Mouse (Mus musculus) midbrain, embryonic 10.5 days (tissue): ENCODE measurements around the gene Ubl5. TPM values are rescaled to one million over a fixed set of nuclear protein-coding genes. Genes with fewer than 3 reads are reported as not detected.
A peak's percentile ranks its signal among the peaks of the same experiment; 100 is the strongest.

Experiments
- DNase-seq: peaks from one replicate; pipeline ENCODE4 v3.0.0-alpha.2; 2017; ENCODE audit warnings: low spot score
- H3K27ac ChIP-seq: fragments of 300-500 bp; sonication (generic); replicated peaks from 2 replicates; pipeline ENCODE4 v1.5.1; 2016; ENCODE audit warnings: mild to moderate bottlenecking
- H3K27me3 ChIP-seq: fragments of 300-500 bp; sonication (generic); 2 replicates; pipeline ENCODE4 v1.6.1; 2016; ENCODE audit warnings: low read depth, mild to moderate bottlenecking; ENCODE audit not compliant: poor library complexity, severe bottlenecking
- H3K36me3 ChIP-seq: fragments of 300-500 bp; sonication (generic); 2 replicates; pipeline ENCODE4 v1.6.1; 2016; ENCODE audit warnings: mild to moderate bottlenecking, moderate library complexity
- H3K4me1 ChIP-seq: fragments of 300-500 bp; sonication (generic); 2 replicates; pipeline ENCODE4 v1.6.1; 2016
- H3K4me3 ChIP-seq: fragments of 300-500 bp; sonication (generic); 2 replicates; pipeline ENCODE4 v1.5.1; 2016; ENCODE audit warnings: mild to moderate bottlenecking, moderate library complexity
- H3K9me3 ChIP-seq: fragments of 300-500 bp; sonication (generic); replicated peaks from 2 replicates; pipeline ENCODE4 v1.6.1; 2016; ENCODE audit warnings: mild to moderate bottlenecking
- WGBS: fragments of 180-500 bp; shearing (Covaris S2); methylation state at CpG from one replicate; pipeline ENCODE4 v1.1.7; 2016; 5-methylcytosine and 5-hydroxymethylcytosine counted together
- polyA plus RNA-seq: library from polyadenylated mRNA; unstranded; fragments of >200 nt; fragmentation: Nextera tagmentation; extraction: Ambion mirVana; gene quantifications from 2 replicates; pipeline ENCODE4 v1.2.1, GENCODE M21; 2016

Ubl5 gene
- polyA plus RNA-seq, 1 experiment from 2014 or later: 381 TPM

- WGBS: 88% methylated on average over 2 of the region's 2 CpGs
- Histone ChIP-seq H3K27ac (peak overlapping the region; percentile 35; the same call in 1 of the 2 replicates), H3K4me1 (peaks cover 45% of the 10 kb centered on the region)
Measured at GRCm38 (mm10) chr9:20664366-20664765, 21.7 kb downstream of the Ubl5 start.

GRCm38 (mm10) chr9:20664982-20665637, 22.4 kb downstream of the Ubl5 start:
- H3K4me1 ChIP-seq: peaks cover 45% of the 10 kb centered on the region
- no peaks in the 10 kb centered on the region for H3K9me3 ChIP-seq
- WGBS: 85% methylated on average over 5 of the region's 5 CpGs
- H3K4me3 ChIP-seq: no peak overlapping the region
- DNase-seq: no peak
- no peaks in the 10 kb centered on the region for H3K27me3 ChIP-seq
- no peak overlapping the region for H3K27ac ChIP-seq
- peaks cover 55% of the 10 kb centered on the region for H3K36me3 ChIP-seq

More at GRCm38 (mm10) chr9:20664366-20664765, 21.7 kb downstream of the Ubl5 start:
- no peak overlapping the region for H3K4me3 ChIP-seq
- H3K27me3 ChIP-seq: no peaks in the 10 kb centered on the region
- peaks cover 63% of the 10 kb centered on the region for H3K36me3 ChIP-seq
- H3K9me3 ChIP-seq: no peaks in the 10 kb centered on the region
- DNase-seq: no peak

GRCm38 (mm10) chr9:20665925-20666324, 23.2 kb downstream of the Ubl5 start:
- 35% methylated on average over 8 of the region's 8 CpGs for WGBS
- DNase-seq: no peak

GRCm38 (mm10) chr9:20666510-20667034, 23.9 kb downstream of the Ubl5 start:
- Histone ChIP-seq H3K4me3 (no peak overlapping the region), H3K36me3 (peaks cover 41% of the 10 kb centered on the region), H3K4me1 (peaks cover 45% of the 10 kb centered on the region), H3K9me3 (no peaks in the 10 kb centered on the region), H3K27me3 (no peaks in the 10 kb centered on the region), H3K27ac (no peak overlapping the region)
- 11% methylated on average over 7 of the region's 7 CpGs for WGBS
- DNase-seq: no peak

More at GRCm38 (mm10) chr9:20665925-20666324, 23.2 kb downstream of the Ubl5 start:
- no peaks in the 10 kb centered on the region for H3K27me3 ChIP-seq
- H3K27ac ChIP-seq: no peak overlapping the region
- H3K4me3 ChIP-seq: no peak overlapping the region
- peaks cover 47% of the 10 kb centered on the region for H3K36me3 ChIP-seq
- no peaks in the 10 kb centered on the region for H3K9me3 ChIP-seq
- peaks cover 45% of the 10 kb centered on the region for H3K4me1 ChIP-seq

GRCm38 (mm10) chr9:20668065-20668464, 25.4 kb downstream of the Ubl5 start:
- no peaks in the 10 kb centered on the region for H3K27me3 ChIP-seq
- H3K36me3 ChIP-seq: peaks cover 26% of the 10 kb centered on the region
- H3K4me3 ChIP-seq: no peak overlapping the region
- no peaks in the 10 kb centered on the region for H3K9me3 ChIP-seq
- no peak for DNase-seq
- no peak overlapping the region for H3K27ac ChIP-seq
- WGBS: 92% methylated on average over 22 of the region's 22 CpGs
- H3K4me1 ChIP-seq: peaks cover 38% of the 10 kb centered on the region

GRCm38 (mm10) chr9:20672047-20672446, 29.4 kb downstream of the Ubl5 start:
- Histone ChIP-seq H3K36me3 (no peaks in the 10 kb centered on the region), H3K27me3 (no peaks in the 10 kb centered on the region), H3K4me3 (no peak overlapping the region), H3K9me3 (no peaks in the 10 kb centered on the region), H3K27ac (no peak overlapping the region), H3K4me1 (0 out of 2 replicates have a peak, but pooled peaks cover 3% of the 10 kb centered on the region)
- DNase-seq: no peak
- WGBS: 94% methylated on average over 16 of the region's 16 CpGs

GRCm38 (mm10) chr9:20677892-20678291, 35.2 kb downstream of the Ubl5 start:
- Histone ChIP-seq H3K27ac (no peak overlapping the region), H3K9me3 (peaks cover 5% of the 10 kb centered on the region; the same call in 1 of the 2 replicates), H3K36me3 (no peaks in the 10 kb centered on the region), H3K4me1 (peaks cover 24% of the 10 kb centered on the region), H3K4me3 (no peak overlapping the region), H3K27me3 (no peaks in the 10 kb centered on the region)
- WGBS: 97% methylated on average over 12 of the region's 12 CpGs
- DNase-seq: no peak

- Histone ChIP-seq H3K36me3 (no peaks in the 10 kb centered on the region), H3K9me3 (peaks cover 5% of the 10 kb centered on the region; the same call in 1 of the 2 replicates), H3K27ac (no peak overlapping the region; the same call in 1 of the 2 replicates), H3K27me3 (no peaks in the 10 kb centered on the region), H3K4me3 (no peak overlapping the region), H3K4me1 (peaks cover 26% of the 10 kb centered on the region)
- DNase-seq: no peak
- WGBS: 84% methylated on average over 9 of the region's 9 CpGs
Measured at GRCm38 (mm10) chr9:20680378-20680958, 37.8 kb downstream of the Ubl5 start.

GRCm38 (mm10) chr9:20681546-20682388, 39.1 kb downstream of the Ubl5 start:
- H3K27me3 ChIP-seq: no peaks in the 10 kb centered on the region
- peaks cover 5% of the 10 kb centered on the region; the same call in 1 of the 2 replicates for H3K9me3 ChIP-seq
- 0 out of 2 replicates have a peak overlapping the region, but pooled peaks have one; percentile 42 for H3K27ac ChIP-seq
- H3K36me3 ChIP-seq: no peaks in the 10 kb centered on the region
- no peak for DNase-seq
- H3K4me3 ChIP-seq: no peak overlapping the region
- WGBS: 39% methylated on average over 7 of the region's 7 CpGs
- H3K4me1 ChIP-seq: peaks cover 29% of the 10 kb centered on the region

GRCm38 (mm10) chr9:20682389-20682722, 39.7 kb downstream of the Ubl5 start:
- H3K27me3 ChIP-seq: no peaks in the 10 kb centered on the region
- no peak overlapping the region for H3K4me3 ChIP-seq
- 54% methylated on average over 2 of the region's 2 CpGs for WGBS
- peaks cover 5% of the 10 kb centered on the region; the same call in 1 of the 2 replicates for H3K9me3 ChIP-seq
- H3K36me3 ChIP-seq: no peaks in the 10 kb centered on the region
- peak overlapping the region; percentile 42; the same call in 1 of the 2 replicates for H3K27ac ChIP-seq
- DNase-seq: no peak
- peaks cover 29% of the 10 kb centered on the region for H3K4me1 ChIP-seq

- WGBS: 71% methylated on average over 16 of the region's 17 CpGs
- Histone ChIP-seq H3K4me3 (no peak overlapping the region), H3K4me1 (peaks cover 39% of the 10 kb centered on the region), H3K36me3 (no peaks in the 10 kb centered on the region), H3K27me3 (no peaks in the 10 kb centered on the region), H3K9me3 (peaks cover 5% of the 10 kb centered on the region; the same call in 1 of the 2 replicates), H3K27ac (0 out of 2 replicates have a peak overlapping the region, but pooled peaks have one; percentile 5)
- no peak for DNase-seq
Measured at GRCm38 (mm10) chr9:20685081-20685861, 42.6 kb downstream of the Ubl5 start.

- peaks cover 55% of the 10 kb centered on the region for H3K4me1 ChIP-seq
- H3K9me3 ChIP-seq: no peaks in the 10 kb centered on the region
- H3K36me3 ChIP-seq: no peaks in the 10 kb centered on the region
- H3K27me3 ChIP-seq: peaks cover 16% of the 10 kb centered on the region; the same call in 1 of the 2 replicates
- H3K27ac ChIP-seq: peak overlapping the region; percentile 77
- DNase-seq: no peak
- no peak overlapping the region for H3K4me3 ChIP-seq
- 80% methylated on average over 1 of the region's 1 CpGs for WGBS
Measured at GRCm38 (mm10) chr9:20689403-20689802, 46.7 kb downstream of the Ubl5 start.
